Mouse (Mus musculus) liver, embryonic 16.5 days (tissue): Measurements from ENCODE around the gene Eepd1. TPM values are rescaled to one million over a fixed set of nuclear protein-coding genes. Genes with fewer than 3 reads are reported as not detected.

Experiments
- ATAC-seq: fragments of 200-750 bp; cut with Nextera tagmentation; 2 replicates; pipeline ENCODE4 v1.8.0; 2017; ENCODE audit warnings: low read depth, mild to moderate bottlenecking, moderate number of reproducible peaks, moderate library complexity
- H3K27ac ChIP-seq: fragments of 300-500 bp; sonication (generic); 2 replicates; pipeline ENCODE4 v1.5.1; 2014; ENCODE audit warnings: mild to moderate bottlenecking, low read length
- H3K27me3 ChIP-seq: fragments of 300-500 bp; sonication (generic); 2 replicates; pipeline ENCODE4 v1.6.1; 2014; ENCODE audit warnings: low read depth, low read length, mixed read lengths; ENCODE audit not compliant: control insufficient read depth, insufficient read depth
- H3K36me3 ChIP-seq: fragments of 300-500 bp; sonication (generic); 2 replicates; pipeline ENCODE4 v1.6.1; 2014; ENCODE audit warnings: mild to moderate bottlenecking; ENCODE audit not compliant: control insufficient read depth, insufficient read depth
- H3K4me1 ChIP-seq: fragments of 300-500 bp; sonication (generic); 2 replicates; pipeline ENCODE4 v1.6.1; 2014; ENCODE audit warnings: low read depth, low read length, mixed read lengths; ENCODE audit not compliant: control insufficient read depth
- H3K4me2 ChIP-seq: fragments of 300-500 bp; sonication (generic); 2 replicates; pipeline ENCODE4 v1.6.1; 2014; ENCODE audit warnings: low read depth, low read length, mixed read lengths
- H3K4me3 ChIP-seq: fragments of 300-500 bp; sonication (generic); 2 replicates; pipeline ENCODE4 v1.5.1; 2014; ENCODE audit warnings: low read depth, mild to moderate bottlenecking, low read length
- H3K9ac ChIP-seq: fragments of 300-500 bp; sonication (generic); 2 replicates; pipeline ENCODE4 v1.6.1; 2014; ENCODE audit warnings: low read depth, low read length
- H3K9me3 ChIP-seq: fragments of 300-500 bp; sonication (generic); replicated peaks from 2 replicates; pipeline ENCODE4 v1.6.1; 2016; ENCODE audit warnings: low read length; ENCODE audit not compliant: control insufficient read depth
- WGBS: fragments of 180-500 bp; shearing (Covaris S2); extraction: QIAGEN DNeasy Blood & Tissue Kit; methylation state at CpG from one replicate; pipeline ENCODE4 v1.1.7; 2014; ENCODE audit not compliant: insufficient replicate concordance; 5-methylcytosine and 5-hydroxymethylcytosine counted together
- polyA plus RNA-seq: library from polyadenylated mRNA; unstranded; fragments of >200 nt; fragmentation: Nextera tagmentation; extraction: Ambion mirVana; gene quantifications from 2 replicates; pipeline ENCODE4 v1.2.1, GENCODE M21; 2015

Gene Eepd1
- polyA plus RNA-seq, 1 experiment from 2014 or later, result 7.0 TPM

- WGBS, result 53% methylated on average over 6 of the region's 6 CpGs
- H3K9me3 ChIP-seq, result no peaks in the 10 kb centered on the region
- no peaks in the 10 kb centered on the region for H3K27me3 ChIP-seq
- no peak for ATAC-seq
- no peak overlapping the region for H3K27ac ChIP-seq
- H3K4me3 ChIP-seq, result no peak overlapping the region
- H3K4me1 ChIP-seq, result no peaks in the 10 kb centered on the region; the same call in 1 of the 2 replicates
- no peak overlapping the region for H3K9ac ChIP-seq
- H3K36me3 ChIP-seq, result no peaks in the 10 kb centered on the region
- H3K4me2 ChIP-seq, result no peak overlapping the region
Observed at GRCm38 (mm10) chr9:25555261-25555660, 73.9 kb downstream of the Eepd1 start.

- H3K9ac ChIP-seq, result no peak overlapping the region
- H3K4me3 ChIP-seq, result no peak overlapping the region
- H3K4me1 ChIP-seq, result no peaks in the 10 kb centered on the region
- H3K27me3 ChIP-seq, result no peaks in the 10 kb centered on the region
- H3K36me3 ChIP-seq, result no peaks in the 10 kb centered on the region
- no peak overlapping the region for H3K4me2 ChIP-seq
- no peaks in the 10 kb centered on the region for H3K9me3 ChIP-seq
- no peak overlapping the region for H3K27ac ChIP-seq
- no peak for ATAC-seq
- 61% methylated on average over 3 of the region's 3 CpGs for WGBS
Observed at GRCm38 (mm10) chr9:25556008-25556407, 74.7 kb downstream of the Eepd1 start.

GRCm38 (mm10) chr9:25557378-25557777, 76.0 kb downstream of the Eepd1 start:
- Histone ChIP-seq H3K4me1 (no peaks in the 10 kb centered on the region), H3K36me3 (no peaks in the 10 kb centered on the region), H3K4me2 (no peak overlapping the region), H3K9ac (no peak overlapping the region), H3K27me3 (no peaks in the 10 kb centered on the region), H3K27ac (no peak overlapping the region), H3K9me3 (no peaks in the 10 kb centered on the region), H3K4me3 (no peak overlapping the region)
- WGBS, result 49% methylated on average over 2 of the region's 2 CpGs
- no peak for ATAC-seq

- H3K4me1 ChIP-seq, result no peaks in the 10 kb centered on the region
- WGBS, result 34% methylated on average over 3 of the region's 3 CpGs
- no peak for ATAC-seq
Observed at GRCm38 (mm10) chr9:25558834-25559233, 77.5 kb downstream of the Eepd1 start.

GRCm38 (mm10) chr9:25560016-25560758, 78.8 kb downstream of the Eepd1 start:
- Histone ChIP-seq H3K4me3 (no peak overlapping the region), H3K27me3 (no peaks in the 10 kb centered on the region), H3K9ac (no peak overlapping the region), H3K4me1 (no peaks in the 10 kb centered on the region), H3K27ac (no peak overlapping the region), H3K4me2 (no peak overlapping the region), H3K36me3 (no peaks in the 10 kb centered on the region), H3K9me3 (no peaks in the 10 kb centered on the region)
- whole genome bisulfite sequencing, result 62% methylated on average over 9 of the region's 9 CpGs
- no peak for ATAC-seq

More at GRCm38 (mm10) chr9:25558834-25559233, 77.5 kb downstream of the Eepd1 start:
- no peak overlapping the region for H3K4me3 ChIP-seq
- no peaks in the 10 kb centered on the region for H3K27me3 ChIP-seq
- H3K4me2 ChIP-seq, result no peak overlapping the region
- H3K36me3 ChIP-seq, result no peaks in the 10 kb centered on the region
- no peak overlapping the region for H3K9ac ChIP-seq
- H3K27ac ChIP-seq, result no peak overlapping the region
- no peaks in the 10 kb centered on the region for H3K9me3 ChIP-seq

GRCm38 (mm10) chr9:25561143-25561542, 79.8 kb downstream of the Eepd1 start:
- no peak for ATAC-seq
- Histone ChIP-seq H3K36me3 (no peaks in the 10 kb centered on the region), H3K27me3 (no peaks in the 10 kb centered on the region), H3K27ac (no peak overlapping the region), H3K9ac (no peak overlapping the region), H3K9me3 (no peaks in the 10 kb centered on the region), H3K4me2 (no peak overlapping the region), H3K4me3 (no peak overlapping the region), H3K4me1 (no peaks in the 10 kb centered on the region)
- 64% methylated on average over 1 of the region's 1 CpGs for WGBS

GRCm38 (mm10) chr9:25563806-25564205, 82.5 kb downstream of the Eepd1 start:
- Histone ChIP-seq H3K36me3 (no peaks in the 10 kb centered on the region), H3K27me3 (no peaks in the 10 kb centered on the region), H3K4me2 (no peak overlapping the region), H3K4me1 (no peaks in the 10 kb centered on the region; the same call in 1 of the 2 replicates), H3K27ac (no peak overlapping the region), H3K9me3 (no peaks in the 10 kb centered on the region), H3K4me3 (no peak overlapping the region), H3K9ac (no peak overlapping the region)
- WGBS, result 57% methylated on average over 4 of the region's 4 CpGs
- no peak for ATAC-seq

- H3K4me2 ChIP-seq, result no peak overlapping the region
- H3K4me1 ChIP-seq, result peaks cover 3% of the 10 kb centered on the region
- H3K36me3 ChIP-seq, result no peaks in the 10 kb centered on the region
- H3K4me3 ChIP-seq, result no peak overlapping the region
- no peaks in the 10 kb centered on the region for H3K9me3 ChIP-seq
- H3K9ac ChIP-seq, result no peak overlapping the region
- H3K27me3 ChIP-seq, result no peaks in the 10 kb centered on the region
- no peak overlapping the region for H3K27ac ChIP-seq
- WGBS, result 54% methylated on average over 5 of the region's 5 CpGs
- ATAC-seq, result no peak
Observed at GRCm38 (mm10) chr9:25567071-25567470, 85.7 kb downstream of the Eepd1 start.

GRCm38 (mm10) chr9:25568783-25569182, 87.4 kb downstream of the Eepd1 start:
- no peak for ATAC-seq
- WGBS, result 43% methylated on average over 3 of the region's 3 CpGs
- H3K36me3 ChIP-seq, result no peaks in the 10 kb centered on the region

More at GRCm38 (mm10) chr9:25568783-25569182, 87.4 kb downstream of the Eepd1 start:
- Histone ChIP-seq H3K27ac (no peak overlapping the region), H3K9me3 (no peaks in the 10 kb centered on the region), H3K4me3 (no peak overlapping the region), H3K4me1 (peaks cover 3% of the 10 kb centered on the region), H3K4me2 (no peak overlapping the region), H3K9ac (no peak overlapping the region), H3K27me3 (no peaks in the 10 kb centered on the region)
